Mouse (Mus musculus) cerebellum, adult 9-11 months (tissue): ENCODE results near the gene Cyb561.

Source experiments
- DNase-seq: peaks from one replicate; pipeline ENCODE4 v3.0.0; 2022

Gene Cyb561

DNA sequence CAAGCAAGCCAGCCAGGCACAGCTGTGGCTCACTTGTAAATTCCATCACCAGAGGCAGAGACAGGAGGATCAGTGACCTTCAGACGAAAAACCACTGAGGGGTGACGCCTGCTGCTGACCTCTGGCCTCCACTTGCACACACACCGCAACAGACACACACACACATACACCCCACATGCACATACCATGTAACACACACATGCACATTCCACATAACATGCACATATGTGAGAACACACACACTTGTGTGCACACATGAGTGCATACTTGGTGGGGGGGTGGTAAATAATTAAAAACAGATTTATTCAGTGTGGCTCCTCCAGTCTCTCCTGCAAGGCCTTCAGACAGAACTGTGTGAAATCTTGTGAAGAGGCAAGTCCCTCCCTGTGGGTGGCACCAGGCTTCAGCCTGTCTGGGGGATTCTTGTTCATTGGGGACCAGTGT is 1.5 kb downstream of the Cyb561 start:
- DNase-seq, result no peak

DNA sequence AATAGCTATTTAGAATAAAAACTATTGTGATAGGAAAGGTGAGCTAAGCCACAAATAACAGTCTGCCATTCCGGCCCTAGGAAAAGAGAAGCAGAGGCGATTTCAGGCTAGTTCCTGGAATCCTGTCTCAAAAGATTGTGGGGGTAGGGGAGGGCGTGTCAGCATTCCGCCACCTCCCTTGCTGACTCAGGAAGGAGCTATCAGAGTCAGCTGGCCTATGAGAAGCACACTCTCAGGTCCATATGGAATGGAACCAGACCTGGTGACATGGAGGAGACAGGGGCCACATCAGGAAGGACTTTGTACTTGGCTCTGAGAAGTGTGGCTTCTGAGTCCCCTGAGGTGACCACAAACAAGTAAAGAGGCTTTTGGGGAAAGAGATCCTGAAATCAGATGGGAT is 2.6 kb downstream of the Cyb561 start:
- no peak for DNase-seq

DNA sequence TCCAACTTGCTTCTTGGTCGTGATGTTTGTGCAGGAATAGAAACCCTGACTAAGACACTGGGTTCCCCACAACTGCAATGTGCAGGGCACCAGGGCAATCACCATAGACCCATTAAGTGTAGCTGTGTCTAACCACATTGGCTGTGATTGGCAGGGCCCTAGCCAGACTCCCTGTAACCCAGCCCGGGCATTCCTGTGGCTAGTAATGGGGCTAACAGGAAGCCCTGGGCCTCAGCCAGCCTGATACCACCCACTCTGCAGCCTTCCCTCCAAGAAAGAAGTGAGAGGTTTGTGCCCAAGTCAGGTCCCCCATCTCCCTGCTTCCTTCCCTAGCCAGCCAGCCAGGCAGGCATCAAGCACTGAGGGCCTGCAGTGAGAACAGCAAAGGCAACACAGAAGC is 4.9 kb downstream of the Cyb561 start:
- DNase-seq, result no peak

DNA sequence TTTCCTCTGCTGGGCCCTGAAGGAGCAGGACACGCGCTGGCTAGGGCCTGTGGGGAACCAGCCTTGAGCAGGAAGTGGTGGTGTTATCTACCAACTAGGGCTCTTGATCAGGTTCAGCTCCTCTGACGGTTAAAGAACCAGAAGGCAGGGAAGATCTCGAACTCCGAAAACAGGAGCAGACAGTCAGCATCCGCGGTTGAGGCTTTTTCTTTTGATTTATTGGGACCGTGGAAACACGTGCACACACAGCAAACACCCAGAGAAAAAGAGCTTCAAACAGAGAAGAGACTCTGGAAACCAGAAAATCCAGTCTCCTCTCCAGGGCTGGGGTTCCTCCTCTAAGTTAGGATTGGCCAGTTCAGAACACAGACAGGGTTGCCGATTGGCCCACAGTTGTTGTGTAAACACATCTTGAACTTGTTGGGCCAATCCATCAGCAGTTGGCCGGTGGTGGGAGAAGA is 6.4 kb downstream of the Cyb561 start:
- no peak for DNase-seq

DNA sequence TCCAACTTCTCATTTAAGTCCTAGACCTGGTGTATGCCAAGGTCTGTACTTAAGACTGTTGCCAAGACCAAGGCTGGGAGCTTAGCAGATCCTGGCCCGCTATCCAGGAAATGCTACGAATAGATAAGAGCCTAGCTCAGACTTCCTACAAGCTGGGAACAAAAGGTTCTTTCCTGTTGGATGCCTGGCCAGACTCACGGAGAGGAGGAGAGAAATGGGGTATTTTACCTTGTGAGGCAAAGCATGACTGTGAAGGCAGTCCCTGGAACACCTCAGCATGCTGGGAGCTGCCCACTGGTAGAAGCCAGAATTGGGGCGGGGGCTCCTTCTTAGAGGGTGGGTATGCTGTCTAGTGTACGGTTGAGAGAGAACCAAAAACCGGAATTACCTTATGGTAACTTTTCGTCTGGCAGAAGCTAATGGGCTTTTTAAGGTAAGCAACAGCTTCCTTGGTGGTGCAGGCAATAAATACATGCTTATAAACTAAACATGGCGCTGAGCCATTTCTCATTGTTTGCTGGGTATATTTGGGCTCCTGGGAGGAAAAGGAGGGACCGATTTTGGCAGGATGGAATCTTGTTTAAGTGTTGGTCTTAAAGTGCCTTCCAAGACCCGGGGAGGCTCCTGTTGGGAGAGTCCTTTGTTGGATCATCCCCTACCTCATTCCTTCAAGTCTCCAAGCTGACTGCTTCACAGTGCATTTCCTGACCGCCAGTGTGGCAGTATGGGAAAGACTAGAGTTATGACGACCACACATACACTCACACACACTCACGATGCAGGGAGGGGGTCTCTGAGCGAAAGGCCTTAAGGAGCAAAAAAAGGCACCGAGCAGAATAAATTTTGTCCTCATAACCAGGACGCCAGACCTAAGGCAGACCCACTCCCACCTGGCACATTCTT is 8.1 kb downstream of the Cyb561 start:
- no peak for DNase-seq

DNA sequence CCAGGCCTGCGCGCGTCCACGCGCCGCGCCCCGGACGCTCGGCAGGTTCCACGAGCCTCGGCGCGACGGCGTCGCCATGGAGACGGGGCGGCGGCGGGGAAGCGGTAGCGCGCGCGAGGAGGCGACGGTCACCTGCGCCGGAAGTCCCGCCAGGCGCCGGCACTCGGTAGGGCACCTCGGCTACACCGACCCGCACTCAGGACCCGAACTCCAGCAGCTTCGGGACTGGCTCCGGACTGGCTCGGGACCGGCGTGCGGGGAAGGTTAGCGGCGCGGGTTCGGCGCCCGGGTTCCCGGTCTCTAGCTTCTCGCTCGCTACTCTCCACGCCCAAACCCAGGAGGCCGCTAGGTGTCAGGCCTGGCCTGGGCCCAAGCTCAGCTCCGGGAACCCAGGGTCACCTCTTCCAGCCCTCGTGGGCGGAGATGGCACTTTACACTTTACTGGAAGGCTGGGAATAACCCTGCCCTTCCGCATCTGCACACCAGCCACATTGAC is 9.0 kb downstream of the Cyb561 start:
- peak; percentile 55 for DNase-seq

DNA sequence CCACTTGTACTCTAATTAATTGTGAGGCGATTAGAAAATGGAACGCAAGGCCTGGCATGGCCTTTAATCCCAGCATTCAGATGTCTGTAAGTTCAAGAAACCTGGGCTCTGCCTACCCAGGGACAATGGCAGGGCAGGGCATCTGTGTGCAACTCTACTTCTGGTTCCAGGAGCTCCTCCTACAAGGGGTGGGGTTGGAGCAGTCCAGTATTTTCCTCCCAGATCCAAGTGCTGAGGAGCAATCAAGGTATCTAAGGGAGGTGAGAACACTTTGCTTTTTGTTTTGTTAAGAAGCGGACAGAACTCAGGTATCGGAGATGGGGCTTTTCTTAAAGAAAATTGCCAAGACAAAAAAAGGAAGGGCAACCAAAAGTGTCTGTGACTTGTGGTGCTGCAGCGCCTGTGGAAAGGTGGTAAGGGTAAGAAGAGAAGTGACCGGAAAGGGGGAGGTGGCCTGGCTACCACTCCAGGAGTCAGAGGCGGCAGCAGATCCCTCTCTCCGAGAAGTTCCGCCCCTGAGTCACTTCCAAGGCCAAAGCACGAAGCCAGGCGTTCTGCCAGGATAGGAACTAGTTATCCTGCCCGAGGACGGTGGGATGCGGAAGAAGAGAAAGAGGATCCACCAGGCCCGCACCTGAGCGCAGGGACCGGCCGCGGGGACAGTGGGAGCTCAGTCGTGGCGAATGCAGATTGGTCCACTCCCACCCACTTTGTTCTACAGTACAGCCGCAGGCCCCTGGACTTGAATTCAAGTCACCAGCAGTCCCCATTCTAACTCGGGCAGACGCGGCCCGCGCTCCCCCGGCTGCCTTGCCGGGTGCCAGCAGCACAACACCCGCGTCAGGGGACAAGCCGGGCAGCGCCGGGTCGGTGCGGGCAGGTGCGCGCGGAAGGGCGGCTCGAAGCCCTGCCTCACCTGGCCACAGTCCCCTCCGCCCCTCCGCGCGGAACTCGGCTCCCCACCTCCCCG is 9.7 kb downstream of the Cyb561 start:
- DNase-seq, result peak; percentile 16

DNA sequence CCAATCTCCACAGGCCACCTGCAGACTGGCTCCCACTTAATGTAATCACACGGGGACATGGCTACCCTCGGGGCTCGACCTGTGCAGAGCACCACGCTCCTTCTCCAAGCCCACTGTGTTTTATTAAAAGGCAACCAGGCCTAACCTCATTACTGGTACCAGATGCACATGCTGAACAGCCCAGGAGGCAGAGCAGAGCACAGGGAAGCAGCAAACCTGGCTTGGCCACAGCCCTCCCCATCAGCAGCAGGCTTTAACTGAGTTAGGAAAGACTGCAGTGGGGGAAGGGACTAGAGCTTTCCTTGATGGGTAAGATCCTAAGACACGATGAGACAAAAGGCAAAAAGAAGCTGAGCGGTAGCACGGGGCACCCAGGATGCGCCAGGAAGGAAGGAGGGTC is 11.2 kb downstream of the Cyb561 start:
- no peak for DNase-seq

DNA sequence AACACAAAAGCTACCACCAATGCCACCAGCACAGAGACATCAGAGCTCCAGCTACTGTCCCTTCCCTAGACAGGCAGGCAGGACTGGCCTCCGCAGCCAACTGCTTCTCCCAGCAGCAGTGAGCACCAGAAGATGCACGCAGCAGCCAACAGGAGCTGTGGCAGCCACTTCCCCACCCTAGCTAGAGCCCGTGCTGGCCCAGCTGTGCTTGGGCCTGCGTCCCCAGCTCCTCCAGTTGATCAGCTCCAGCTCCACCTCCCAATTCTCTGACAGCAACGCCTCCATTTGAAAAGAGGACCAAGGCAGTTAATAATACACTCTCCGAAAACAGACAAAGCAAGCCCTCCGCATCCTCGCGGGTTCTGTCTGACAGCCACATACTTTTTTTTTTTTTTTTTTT is 14.4 kb downstream of the Cyb561 start:
- DNase-seq, result no peak

DNA sequence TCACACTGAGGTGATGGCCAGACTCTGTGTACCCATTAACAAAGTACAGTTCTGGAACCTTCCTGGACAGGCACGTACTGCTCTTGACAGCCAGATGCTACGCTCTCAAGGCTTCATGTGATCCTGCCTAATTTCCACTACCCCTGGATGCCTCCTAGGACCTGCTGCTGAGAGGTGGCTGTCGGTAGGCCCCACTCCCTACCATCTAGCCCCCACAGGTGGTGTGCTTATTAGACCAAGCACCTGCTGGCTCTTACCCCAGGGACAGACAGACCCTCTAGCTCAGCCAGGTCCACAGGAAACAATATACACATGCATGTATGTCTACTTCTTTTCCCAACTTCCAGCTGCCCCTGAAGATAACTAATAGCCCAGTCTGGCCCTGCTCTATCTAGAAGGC is 16.2 kb downstream of the Cyb561 start:
- no peak for DNase-seq

DNA sequence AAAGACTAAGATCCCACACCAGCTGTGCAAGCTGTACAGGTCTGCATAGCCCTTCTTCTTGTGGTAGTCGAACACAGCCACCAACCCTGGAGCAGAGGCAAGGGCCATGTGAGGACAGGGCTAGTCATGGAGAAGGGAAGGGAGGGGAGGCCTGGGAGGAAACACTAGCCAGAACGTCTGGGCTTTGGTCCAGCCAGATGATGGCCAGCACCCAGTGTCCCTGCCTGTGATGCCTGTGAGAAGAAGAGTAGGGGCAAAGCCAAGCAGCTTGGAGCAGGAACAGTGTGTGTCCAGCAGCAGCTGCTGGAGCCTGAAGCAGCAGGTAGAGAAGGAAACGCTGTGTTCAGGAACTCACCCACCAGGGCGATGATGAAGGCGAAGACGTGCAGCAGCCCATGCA is 16.9 kb downstream of the Cyb561 start:
- no peak for DNase-seq

DNA sequence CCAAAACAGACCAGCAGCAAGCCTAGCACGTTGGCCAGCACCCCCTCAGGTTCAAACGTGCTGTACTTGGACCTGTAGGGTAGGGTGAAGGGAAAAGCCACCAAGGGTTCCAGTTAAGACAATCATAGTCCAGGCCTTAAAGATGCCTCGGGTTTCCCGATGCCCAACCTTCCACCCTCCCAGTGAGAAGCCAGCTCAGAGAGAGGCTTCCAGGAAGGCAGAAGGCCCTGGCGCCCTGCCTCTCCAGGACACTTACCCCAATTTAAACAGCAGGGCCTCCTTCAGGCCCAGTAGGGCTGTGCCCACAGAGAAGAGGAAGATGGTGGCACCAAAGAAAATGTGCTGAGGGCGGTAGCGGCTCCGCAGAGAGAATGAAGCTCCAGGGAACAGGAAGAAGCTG is 17.6 kb downstream of the Cyb561 start:
- no peak for DNase-seq

DNA sequence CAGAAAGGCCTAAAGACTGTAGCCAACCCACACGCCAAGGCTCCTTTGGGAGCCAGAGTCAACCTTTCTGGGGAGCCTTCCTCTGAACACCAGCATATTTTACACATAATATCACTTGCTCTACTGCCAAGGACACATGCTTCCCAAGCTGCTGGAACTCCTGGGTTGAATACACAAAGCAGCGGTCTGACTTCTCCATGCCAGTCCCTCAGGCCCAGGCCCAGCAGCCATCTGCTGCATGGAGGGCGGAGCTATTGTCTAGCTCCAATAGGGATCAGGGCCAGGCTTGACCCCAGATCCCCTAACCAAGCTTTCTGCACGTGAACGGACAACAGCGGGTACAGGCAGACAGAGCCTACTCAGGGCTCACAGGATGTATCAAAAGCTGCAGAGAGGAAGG is 18.3 kb downstream of the Cyb561 start:
- DNase-seq, result no peak

DNA sequence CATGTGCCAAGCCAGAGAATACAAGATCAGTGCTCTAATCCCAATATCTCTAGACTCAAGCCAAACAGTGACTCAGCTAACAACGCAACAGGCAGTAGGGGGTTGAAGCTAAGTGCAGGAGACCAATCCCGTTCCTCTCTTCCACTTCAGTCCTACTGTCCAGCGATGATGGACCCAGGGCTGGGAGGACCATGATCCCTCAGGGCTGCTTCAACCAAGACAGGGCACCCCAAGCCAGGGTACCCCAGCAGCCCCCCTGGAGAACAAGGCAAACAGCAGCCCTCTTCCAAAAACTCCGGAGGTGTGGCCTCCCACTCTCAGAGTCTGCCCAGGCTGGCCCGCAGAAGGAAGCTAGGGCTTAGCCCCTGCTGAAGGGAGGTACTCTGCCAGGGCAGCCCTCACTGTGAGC is 18.8 kb downstream of the Cyb561 start:
- no peak for DNase-seq

DNA sequence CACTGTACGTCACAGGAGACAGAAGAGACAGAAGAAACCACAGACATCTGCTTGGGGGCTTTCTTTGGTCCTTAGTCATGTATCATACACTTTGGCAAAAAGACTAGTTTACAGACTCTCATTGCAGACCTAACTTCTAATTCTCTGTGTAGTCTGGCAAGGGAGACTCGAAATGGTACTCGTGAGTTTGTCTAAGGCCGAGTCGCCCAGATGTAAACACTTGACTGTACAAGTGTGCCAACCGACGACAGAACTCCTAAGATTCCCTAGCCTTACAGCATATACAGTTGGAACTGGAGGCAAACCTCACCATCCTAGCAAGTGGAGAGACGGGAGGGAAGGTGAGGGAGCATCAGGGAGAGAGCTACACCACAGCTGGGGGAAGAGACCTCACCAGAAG is 19.4 kb downstream of the Cyb561 start:
- DNase-seq, result no peak

DNA sequence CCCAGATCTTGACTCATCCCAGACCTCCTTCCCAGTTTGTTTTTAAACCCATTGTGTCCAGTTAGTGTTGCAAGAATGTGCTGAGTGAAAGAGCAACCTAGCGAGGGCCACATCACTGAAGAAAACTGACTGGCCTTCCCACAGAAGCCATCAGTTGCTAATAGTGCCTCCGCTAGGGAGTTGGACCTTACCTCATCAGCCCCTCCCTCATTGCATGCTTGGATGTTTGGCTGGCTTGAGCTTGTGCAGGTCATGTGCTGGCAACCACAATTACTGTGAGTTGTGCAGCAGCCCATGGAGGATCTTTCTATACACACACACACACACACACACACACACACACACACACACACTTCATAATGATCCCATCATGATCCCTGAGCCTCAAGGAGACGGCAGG is 21.8 kb downstream of the Cyb561 start:
- DNase-seq, result no peak

DNA sequence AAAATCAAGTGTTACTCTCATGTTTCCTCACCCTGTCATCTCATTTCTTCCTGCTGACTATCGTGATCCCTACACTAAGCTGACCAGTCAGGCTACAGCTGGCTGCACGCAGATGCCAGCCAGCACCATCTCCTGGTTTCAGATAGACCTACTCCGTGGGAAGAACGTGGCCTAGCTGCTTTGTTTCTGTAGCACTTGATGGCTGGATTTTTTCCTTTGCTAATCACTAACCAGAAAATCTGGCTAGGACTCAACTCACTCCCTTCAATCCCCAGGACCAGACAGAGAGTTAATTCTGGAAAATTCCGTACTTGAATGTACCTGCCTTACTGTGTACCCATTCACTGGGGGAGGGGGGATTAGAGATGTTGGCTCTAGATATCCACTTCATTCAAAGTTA is 25.0 kb downstream of the Cyb561 start:
- DNase-seq, result no peak

DNA sequence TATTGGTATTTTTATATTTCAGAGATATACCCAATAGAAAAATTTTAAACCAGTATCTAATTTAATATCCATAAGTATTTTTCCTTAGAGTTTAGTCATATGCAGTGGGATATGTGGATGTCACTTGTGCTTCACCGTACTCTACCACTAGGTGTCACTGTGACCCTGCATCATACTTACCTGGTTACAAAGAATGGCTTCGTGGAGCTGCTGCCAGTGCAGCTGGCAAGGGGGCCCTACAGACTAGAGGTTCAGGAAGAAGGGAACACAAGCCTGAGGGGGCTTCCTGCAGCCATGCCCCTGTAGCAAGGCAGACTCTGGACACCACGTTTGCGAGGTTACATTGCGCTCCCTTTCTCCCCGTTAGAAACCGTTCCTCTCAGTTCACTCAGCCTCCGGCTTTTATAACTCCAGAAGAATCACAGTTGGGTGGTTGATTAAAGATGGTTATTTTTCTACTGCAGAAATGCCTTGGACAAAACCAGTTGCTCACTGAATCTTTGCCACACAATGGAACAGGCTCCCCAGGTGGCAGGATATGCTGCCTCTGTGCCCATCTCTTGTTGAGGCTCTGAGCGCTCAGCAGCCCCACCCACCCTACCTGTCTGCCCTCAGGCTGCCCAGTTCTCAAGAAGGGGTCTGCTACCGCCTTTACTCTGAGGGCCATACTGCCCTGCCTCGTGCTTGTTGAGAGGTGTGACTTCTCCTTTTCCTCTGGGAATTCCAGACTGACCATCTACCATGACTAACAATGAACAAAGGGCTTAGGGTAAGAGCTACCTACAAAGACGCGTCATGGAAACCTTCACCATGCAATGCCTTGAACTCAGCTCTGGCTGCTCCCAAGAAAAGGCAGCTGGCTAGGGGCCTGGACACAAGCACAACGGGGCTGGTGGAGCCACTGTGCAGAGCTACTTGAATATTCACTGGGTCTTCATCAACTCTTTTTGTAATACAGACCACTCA is 25.8 kb downstream of the Cyb561 start:
- peak; percentile 62 for DNase-seq

DNA sequence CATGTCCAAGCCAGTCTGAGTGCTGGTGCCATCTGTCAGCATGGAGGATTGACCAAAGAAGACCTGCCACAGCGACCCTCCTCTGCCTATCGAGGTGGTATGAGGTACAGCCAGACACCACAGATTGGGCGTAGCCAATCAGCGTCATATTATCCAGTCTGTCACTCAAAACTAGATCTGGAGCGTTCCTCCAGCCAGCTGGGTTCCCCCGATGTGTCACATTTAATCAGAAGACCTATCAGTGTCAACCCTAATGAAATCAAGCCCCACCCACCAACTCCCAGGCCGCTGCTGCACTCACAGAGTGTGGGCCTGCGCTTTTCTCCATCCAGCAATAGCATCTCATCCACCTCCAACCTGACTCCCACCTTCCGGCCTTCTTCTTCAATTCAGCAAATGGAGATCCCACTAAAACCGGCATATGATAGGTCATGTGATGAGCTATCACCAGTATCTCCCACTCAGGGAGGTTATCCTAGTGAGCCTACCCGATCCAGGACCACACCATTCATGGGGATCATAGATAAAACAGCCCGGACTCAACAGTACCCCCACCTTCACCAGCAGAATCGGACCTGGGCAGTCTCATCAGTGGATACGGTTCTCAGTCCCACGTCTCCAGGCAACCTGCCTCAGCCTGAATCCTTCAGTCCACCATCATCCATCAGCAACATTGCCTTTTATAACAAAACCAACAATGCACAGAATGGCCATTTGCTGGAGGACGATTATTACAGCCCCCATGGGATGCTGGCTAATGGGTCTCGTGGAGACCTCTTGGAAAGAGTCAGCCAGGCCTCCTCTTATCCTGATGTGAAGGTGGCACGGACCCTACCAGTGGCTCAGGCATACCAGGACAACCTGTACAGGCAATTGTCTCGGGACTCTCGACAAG is 30.1 kb downstream of the Cyb561 start:
- no peak for DNase-seq

DNA sequence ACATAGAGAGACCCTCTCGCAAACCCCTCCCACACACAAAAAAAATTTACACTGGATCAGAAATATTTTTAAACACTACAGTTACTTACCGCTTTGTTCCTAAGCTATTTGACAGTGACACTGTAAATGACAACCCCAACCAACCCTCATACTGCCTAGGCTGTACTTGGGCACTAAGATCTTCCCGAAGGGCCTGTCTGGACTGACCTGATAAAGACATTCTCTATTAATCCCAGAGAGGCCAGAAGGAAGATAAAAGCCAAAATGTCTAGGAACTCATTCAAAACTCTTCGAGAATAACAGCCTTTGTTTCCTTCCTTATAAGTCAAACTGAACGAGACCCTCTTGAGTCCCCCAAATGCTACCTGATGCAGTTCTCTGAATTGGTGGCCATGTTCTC is 31.9 kb downstream of the Cyb561 start:
- no peak for DNase-seq

DNA sequence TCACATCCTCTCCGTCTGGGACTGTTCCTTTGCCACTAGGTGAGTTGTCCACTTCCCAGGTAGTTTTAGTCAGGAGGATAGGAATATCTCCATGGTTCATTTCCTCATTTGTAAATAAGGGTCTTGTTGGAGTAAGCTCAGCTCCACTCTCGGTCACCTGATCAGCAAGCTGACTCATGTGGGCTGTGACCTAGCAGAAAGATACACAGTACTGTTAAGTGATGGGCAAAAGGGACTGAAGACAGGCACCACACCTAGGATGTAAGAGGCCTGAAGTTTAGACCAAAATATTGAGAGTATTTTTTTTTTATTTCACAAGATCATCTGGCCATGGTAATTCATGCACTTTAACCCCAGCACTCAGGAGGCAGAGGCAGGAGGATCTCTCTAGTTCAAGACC is 32.3 kb downstream of the Cyb561 start:
- DNase-seq, result no peak
